Mouse (Mus musculus) neural tube, embryonic 14.5 days (tissue): Measurements from ENCODE around the gene Fstl4. TPM values are rescaled to one million over a fixed set of nuclear protein-coding genes. Genes with fewer than 3 reads are reported as not detected.

Experiments used
- ATAC-seq: fragments of 200-750 bp; cut with Nextera tagmentation; 2 replicates; pipeline ENCODE4 v1.8.0; 2017; ENCODE audit warnings: low read depth, mild to moderate bottlenecking, moderate TSS enrichment, moderate library complexity
- H3K27ac ChIP-seq: fragments of 300-500 bp; sonication (generic); 2 replicates; pipeline ENCODE4 v1.5.1; 2014; ENCODE audit warnings: low read depth, mild to moderate bottlenecking, control low read depth, low read length, moderate library complexity, mixed read lengths
- H3K27me3 ChIP-seq: fragments of 300-500 bp; sonication (generic); 2 replicates; pipeline ENCODE4 v1.6.1; 2014; ENCODE audit warnings: low read length; ENCODE audit not compliant: control insufficient read depth, insufficient read depth
- H3K36me3 ChIP-seq: fragments of 300-500 bp; sonication (generic); 2 replicates; pipeline ENCODE4 v1.6.1; 2014; ENCODE audit warnings: low read length, mixed read lengths; ENCODE audit not compliant: control insufficient read depth, insufficient read depth
- H3K4me1 ChIP-seq: fragments of 300-500 bp; sonication (generic); 2 replicates; pipeline ENCODE4 v1.6.1; 2014; ENCODE audit warnings: low read length; ENCODE audit not compliant: control insufficient read depth, insufficient read depth
- H3K4me2 ChIP-seq: fragments of 300-500 bp; sonication (generic); 2 replicates; pipeline ENCODE4 v1.6.1; 2014; ENCODE audit warnings: mild to moderate bottlenecking, low read depth, low read length, control low read depth
- H3K4me3 ChIP-seq: fragments of 300-500 bp; sonication (generic); 2 replicates; pipeline ENCODE4 v1.5.1; 2014; ENCODE audit warnings: low read depth, low read length, control low read depth, mixed read lengths
- H3K9ac ChIP-seq: fragments of 300-500 bp; sonication (generic); replicated peaks from 2 replicates; pipeline ENCODE4 v1.6.1; 2014; ENCODE audit warnings: low read depth, mild to moderate bottlenecking, control low read depth, low read length, mixed read lengths
- H3K9me3 ChIP-seq: fragments of 300-500 bp; sonication (generic); 2 replicates; pipeline ENCODE4 v1.6.1; 2016; ENCODE audit warnings: low read length; ENCODE audit not compliant: control insufficient read depth
- WGBS: fragments of 180-500 bp; shearing (Covaris S2); extraction: QIAGEN DNeasy Blood & Tissue Kit; methylation state at CpG from one replicate; pipeline ENCODE4 v1.1.7; 2014; 5-methylcytosine and 5-hydroxymethylcytosine counted together
- polyA plus RNA-seq: library from polyadenylated mRNA; unstranded; fragments of >200 nt; fragmentation: Nextera tagmentation; extraction: Ambion mirVana; gene quantifications from 2 replicates; pipeline ENCODE4 v1.2.1, GENCODE M21; 2014

Fstl4 gene
- polyA plus RNA-seq, 1 experiment from 2014 or later: 14.3 TPM

- Histone ChIP-seq H3K4me1 (no peaks in the 10 kb centered on the region), H3K27me3 (no peaks in the 10 kb centered on the region), H3K4me3 (no peak overlapping the region), H3K9ac (no peak overlapping the region), H3K36me3 (no peaks in the 10 kb centered on the region), H3K9me3 (no peaks in the 10 kb centered on the region), H3K27ac (no peak overlapping the region), H3K4me2 (no peak overlapping the region)
- ATAC-seq: no peak
- 25% methylated on average over 9 of the region's 9 CpGs for WGBS
Measured at GRCm38 (mm10) chr11:52739187-52739586, 25.2 kb upstream of the Fstl4 start.

GRCm38 (mm10) chr11:52740466-52740865 is 24.0 kb upstream of the Fstl4 start:
- H3K9ac ChIP-seq: no peak overlapping the region
- no peak overlapping the region for H3K27ac ChIP-seq
- H3K4me3 ChIP-seq: no peak overlapping the region
- ATAC-seq: no peak
- no peak overlapping the region for H3K4me2 ChIP-seq
- H3K36me3 ChIP-seq: no peaks in the 10 kb centered on the region
- no peaks in the 10 kb centered on the region for H3K27me3 ChIP-seq
- no peaks in the 10 kb centered on the region for H3K9me3 ChIP-seq
- no peaks in the 10 kb centered on the region for H3K4me1 ChIP-seq

- Histone ChIP-seq H3K36me3 (no peaks in the 10 kb centered on the region), H3K4me1 (no peaks in the 10 kb centered on the region), H3K27me3 (no peaks in the 10 kb centered on the region), H3K4me3 (no peak overlapping the region), H3K9me3 (no peaks in the 10 kb centered on the region), H3K4me2 (no peak overlapping the region), H3K9ac (no peak overlapping the region), H3K27ac (no peak overlapping the region)
- ATAC-seq: no peak
Measured at GRCm38 (mm10) chr11:52743956-52744355, 20.5 kb upstream of the Fstl4 start.

- no peaks in the 10 kb centered on the region for H3K27me3 ChIP-seq
- no peaks in the 10 kb centered on the region for H3K36me3 ChIP-seq
- no peaks in the 10 kb centered on the region for H3K4me1 ChIP-seq
- WGBS: 72% methylated on average over 9 of the region's 9 CpGs
- no peak overlapping the region for H3K4me2 ChIP-seq
- H3K9me3 ChIP-seq: no peaks in the 10 kb centered on the region
- H3K27ac ChIP-seq: no peak overlapping the region
- H3K4me3 ChIP-seq: no peak overlapping the region
- H3K9ac ChIP-seq: no peak overlapping the region
- no peak for ATAC-seq
Measured at GRCm38 (mm10) chr11:52744593-52745450, 19.6 kb upstream of the Fstl4 start.

- Histone ChIP-seq H3K36me3 (no peaks in the 10 kb centered on the region), H3K4me1 (no peaks in the 10 kb centered on the region), H3K4me3 (no peak overlapping the region), H3K27me3 (no peaks in the 10 kb centered on the region), H3K27ac (no peak overlapping the region), H3K4me2 (no peak overlapping the region), H3K9me3 (no peaks in the 10 kb centered on the region), H3K9ac (no peak overlapping the region)
- 79% methylated on average over 7 of the region's 7 CpGs for WGBS
- no peak for ATAC-seq
Measured at GRCm38 (mm10) chr11:52747206-52747605, 17.2 kb upstream of the Fstl4 start.

- no peak overlapping the region for H3K4me2 ChIP-seq
- H3K4me3 ChIP-seq: no peak overlapping the region
- no peaks in the 10 kb centered on the region for H3K27me3 ChIP-seq
- no peaks in the 10 kb centered on the region for H3K36me3 ChIP-seq
- ATAC-seq: no peak
- H3K27ac ChIP-seq: no peak overlapping the region
- H3K4me1 ChIP-seq: no peaks in the 10 kb centered on the region
- no peak overlapping the region for H3K9ac ChIP-seq
- 17% methylated on average over 6 of the region's 6 CpGs for WGBS
- no peaks in the 10 kb centered on the region for H3K9me3 ChIP-seq
Measured at GRCm38 (mm10) chr11:52747766-52748456, 16.5 kb upstream of the Fstl4 start.

- Histone ChIP-seq H3K27me3 (no peaks in the 10 kb centered on the region), H3K4me3 (no peak overlapping the region), H3K4me1 (no peaks in the 10 kb centered on the region), H3K9me3 (no peaks in the 10 kb centered on the region), H3K4me2 (no peak overlapping the region), H3K9ac (no peak overlapping the region), H3K36me3 (no peaks in the 10 kb centered on the region), H3K27ac (no peak overlapping the region)
- 87% methylated on average over 6 of the region's 6 CpGs for WGBS
- no peak for ATAC-seq
Measured at GRCm38 (mm10) chr11:52749988-52750387, 14.4 kb upstream of the Fstl4 start.

- Histone ChIP-seq H3K4me3 (no peak overlapping the region), H3K9me3 (no peaks in the 10 kb centered on the region), H3K27ac (no peak overlapping the region), H3K9ac (no peak overlapping the region), H3K4me1 (no peaks in the 10 kb centered on the region), H3K4me2 (no peak overlapping the region), H3K27me3 (no peaks in the 10 kb centered on the region), H3K36me3 (no peaks in the 10 kb centered on the region)
- WGBS: 77% methylated on average over 12 of the region's 12 CpGs
- no peak for ATAC-seq
Measured at GRCm38 (mm10) chr11:52752524-52752923, 11.9 kb upstream of the Fstl4 start.

GRCm38 (mm10) chr11:52753261-52753660 is 11.2 kb upstream of the Fstl4 start:
- Histone ChIP-seq H3K4me1 (no peaks in the 10 kb centered on the region), H3K9ac (no peak overlapping the region), H3K27me3 (no peaks in the 10 kb centered on the region), H3K9me3 (no peaks in the 10 kb centered on the region), H3K36me3 (no peaks in the 10 kb centered on the region), H3K4me3 (no peak overlapping the region), H3K27ac (no peak overlapping the region), H3K4me2 (no peak overlapping the region)
- WGBS: 24% methylated on average over 4 of the region's 4 CpGs
- no peak for ATAC-seq
